25 mouse cellular contexts compared by ENCODE assay signal in genomic region chr11:54224475-54224986, GRCm38 (mm10). TPM values are rescaled to one million over a fixed set of nuclear protein-coding genes. Genes with fewer than 3 reads are reported as not detected.
DNase-seq lines count a peak whose midpoint lies in the region; ATAC-seq and TF ChIP-seq lines count a peak whose summit lies in the region.
"Had no signal": no experiment of that assay in that cellular context is flagged by ENCODE, and none has a peak within 500 bp of the region (broad histone marks: within the 10 kb centered on the region; RNA-seq: fewer than 3 reads in every experiment).

No protein-coding gene starts in this region.

- 74% methylated on average over 5 of the region's 5 CpGs for WGBS in heart, embryonic 12.5 days

- peaks cover 71 to 88% of the 10 kb centered on the region in 2 experiments for H3K4me1 ChIP-seq in CH12.LX (ENCODE audit: control insufficient read depth in 1 of 2, insufficient read depth in 2 of 2)
- H3K4me1 ChIP-seq in heart, embryonic 12.5 days (replicated peaks): peaks cover 7% of the 10 kb centered on the region; the same call in 1 of the 2 replicates
- H3K4me1 ChIP-seq: embryonic facial prominence, embryonic 12.5 days; forebrain, embryonic 15.5 days; hindbrain, embryonic 12.5 days had no signal

- ATAC-seq in heart, embryonic 12.5 days (ENCODE audit: insufficient number of reproducible peaks, low FRiP score): no peak
- ATAC-seq: CD4-positive, CD25-positive, alpha-beta regulatory T cell, adult 4 months; forebrain, embryonic 15.5 days; hindbrain, postnatal 0 days had no signal

- intact Hi-C loops in gastrocnemius, postnatal 14 days (cut with DNase I; ENCODE audit: low total_unique reads): no loop called here

- DNase-seq in gastrocnemius, postnatal 25 days: peak; percentile 21
- no peak for DNase-seq in gastrocnemius, postnatal 14 days
- DNase-seq in CH12.LX (ENCODE audit: extremely low read depth) (no peak), adipocyte (ENCODE audit: low spot score) (peak; percentile 4)
- DNase-seq in adrenal gland, postnatal 4 days (ENCODE audit: low spot score in 2 of 2): no peak
- DNase-seq: adrenal gland, postnatal 10 days; cerebellum, adult 11-12 months; cerebellum, adult 9-10 months; cerebellum, postnatal 25 days; heart, postnatal 4 days; kidney, adult 11 months had no signal

- H3K4me2 ChIP-seq in CH12.LX (ENCODE audit: insufficient read depth, low read depth, poor library complexity, severe bottlenecking): peak overlapping the region; percentile 14; the same call in 1 of the 2 replicates
- no peak overlapping the region for H3K4me2 ChIP-seq in heart, embryonic 12.5 days
- H3K4me2 ChIP-seq: embryonic facial prominence, embryonic 12.5 days; forebrain, embryonic 15.5 days; heart, embryonic 13.5 days; hindbrain, embryonic 12.5 days had no signal

- peak overlapping the region; percentile 70 for H3K27ac ChIP-seq in CH12.LX (ENCODE audit: insufficient read depth, low read depth)
- H3K27ac ChIP-seq in heart, embryonic 12.5 days (ENCODE audit: poor library complexity, severe bottlenecking): no peak overlapping the region
- H3K27ac ChIP-seq: embryonic facial prominence, embryonic 12.5 days; forebrain, embryonic 15.5 days; heart, embryonic 13.5 days; hindbrain, embryonic 12.5 days; hindbrain, postnatal 0 days had no signal

- no peak overlapping the region for H3K9ac ChIP-seq in CH12.LX (ENCODE audit: insufficient read depth, low read depth)
- no peak overlapping the region for H3K9ac ChIP-seq in heart, embryonic 12.5 days
- H3K9ac ChIP-seq: embryonic facial prominence, embryonic 12.5 days; forebrain, embryonic 15.5 days; heart, embryonic 13.5 days; hindbrain, embryonic 12.5 days had no signal

- TF ChIP-seq POLR2A in CH12.LX (IDR thresholded peaks at IDR 0.05; ENCODE audit: low read depth, low read length): no peak

- peak overlapping the region in 1 of 3 experiments; percentile 0 for H3K4me3 ChIP-seq in CH12.LX (replicated peaks in 1 of 3; ENCODE audit: low read depth in 2 of 3, low read length in 2 of 3, poor library complexity in 1 of 3)
- no peak overlapping the region for H3K4me3 ChIP-seq in heart, embryonic 12.5 days
- H3K4me3 ChIP-seq: embryonic facial prominence, embryonic 12.5 days; forebrain, embryonic 15.5 days; heart, embryonic 13.5 days; hindbrain, embryonic 12.5 days had no signal

- dilution Hi-C loops in CH12.LX (cut with MboI; ENCODE audit: extremely low pct_ligation_motif_present, extremely low pct_unique_long_range_greater_than_20kb, low sequenced_read_pairs): no loop called here

- TF ChIP-seq CTCF in CH12.LX (conservative IDR thresholded peaks at IDR 0.05 in 1 of 2, IDR thresholded peaks at IDR 0.05 in 1 of 2; ENCODE audit: low read depth in 2 of 2, low read length in 2 of 2): no peak

- in situ Hi-C loops in CH12.LX (cut with MboI; ENCODE audit: low pct_ligation_motif_present, low pct_unique_long_range_greater_than_20kb, low sequenced_read_pairs): no loop called here

- H3K9me3 ChIP-seq in CH12.LX (replicated peaks; ENCODE audit: low read length): no peaks in the 10 kb centered on the region
- no peaks in the 10 kb centered on the region for H3K9me3 ChIP-seq in heart, embryonic 12.5 days (replicated peaks)
- H3K9me3 ChIP-seq: embryonic facial prominence, embryonic 12.5 days; forebrain, embryonic 15.5 days; heart, embryonic 13.5 days; hindbrain, embryonic 12.5 days had no signal

- no peaks in the 10 kb centered on the region for H3K36me3 ChIP-seq in CH12.LX (replicated peaks in 1 of 2; ENCODE audit: control insufficient read depth in 1 of 2, insufficient read depth in 1 of 2, low read length in 1 of 2)
- no peaks in the 10 kb centered on the region for H3K36me3 ChIP-seq in heart, embryonic 12.5 days
- H3K36me3 ChIP-seq: embryonic facial prominence, embryonic 12.5 days; forebrain, embryonic 15.5 days; heart, embryonic 13.5 days; hindbrain, embryonic 12.5 days had no signal

- TF ChIP-seq EP300 in CH12.LX (IDR thresholded peaks at IDR 0.05; ENCODE audit: low read length): no peak

- no peak for TF ChIP-seq RAD21 in CH12.LX (IDR thresholded peaks at IDR 0.05; ENCODE audit: low read depth, low read length)

- H3K27me3 ChIP-seq in CH12.LX (replicated peaks): peaks cover 2% of the 10 kb centered on the region
- H3K27me3 ChIP-seq in heart, embryonic 12.5 days (replicated peaks): no peaks in the 10 kb centered on the region
- H3K27me3 ChIP-seq: embryonic facial prominence, embryonic 12.5 days; forebrain, embryonic 15.5 days; heart, embryonic 13.5 days; hindbrain, embryonic 12.5 days had no signal

- no peaks in the 10 kb centered on the region for H3K79me2 ChIP-seq in CH12.LX (replicated peaks; ENCODE audit: control insufficient read depth, extremely low read depth, insufficient read depth, poor library complexity, severe bottlenecking)

TF ChIP-seq in CH12.LX, 34 proteins besides CTCF, POLR2A, EP300 and RAD21:
- TF ChIP-seq ZKSCAN1 (IDR thresholded peaks at IDR 0.05; ENCODE audit: borderline replicate concordance, low read depth, low read length) (no peak), IRF4 (IDR thresholded peaks at IDR 0.05; ENCODE audit: low read depth, low read length) (peak; percentile 23; the same call in 1 of the 2 replicates)

RNA-seq across cellular contexts. Expression of gene Csf2, which starts 24.9 kb away (rescaled TPM):
- not detected for total RNA-seq in gastrocnemius, postnatal 25 days (2021)
- not detected for total RNA-seq in gastrocnemius, postnatal 14 days (2021)
- total RNA-seq in CH12.LX (2012; rRNA removed): 1.9 and 2.6 TPM in 2 replicates
- total RNA-seq in CH12.LX (2014; rRNA removed): 1.4 and 2.4 TPM in 2 replicates
- 0.79 and 0.83 TPM in 2 replicates for polyA plus RNA-seq in CH12.LX (2012; ENCODE audit: insufficient read length, low read depth)
- not detected in 2 replicates for polyA plus RNA-seq in heart, embryonic 12.5 days (2016; fragmentation: Nextera tagmentation; extraction: Ambion mirVana)
- total RNA-seq in adrenal gland, postnatal 4 days (2021): not detected
- total RNA-seq: adrenal gland, postnatal 10 days; heart, postnatal 4 days; hindbrain, postnatal 0 days; MEL had no signal
- polyA plus RNA-seq: cortical plate, adult 2 months; embryonic facial prominence, embryonic 12.5 days; forebrain, embryonic 11.5 days; forebrain, embryonic 15.5 days; gonadal fat pad, adult 2 months; heart, embryonic 13.5 days; heart, postnatal 0 days; hindbrain, embryonic 12.5 days; hindbrain, postnatal 0 days had no signal

RNA-seq across cellular contexts. Expression of gene Il3, which starts 42.5 kb away (rescaled TPM):
- total RNA-seq in gastrocnemius, postnatal 25 days (2021): not detected
- total RNA-seq in gastrocnemius, postnatal 14 days (2021): not detected
- 2.7 and 4.8 TPM in 2 replicates for total RNA-seq in CH12.LX (2012; rRNA removed)
- 1.5 and 1.9 TPM in 2 replicates for total RNA-seq in CH12.LX (2014; rRNA removed)
- 1.3 and 3.5 TPM in 2 replicates for polyA plus RNA-seq in CH12.LX (2012; ENCODE audit: insufficient read length, low read depth)
- not detected in 2 replicates for polyA plus RNA-seq in heart, embryonic 12.5 days (2016; fragmentation: Nextera tagmentation; extraction: Ambion mirVana)
- total RNA-seq in adrenal gland, postnatal 4 days (2021): not detected
- total RNA-seq: adrenal gland, postnatal 10 days; heart, adult 8-10 months; heart, postnatal 4 days; hindbrain, postnatal 0 days; MEL had no signal
- polyA plus RNA-seq: CD4-positive, CD25-positive, alpha-beta regulatory T cell, adult 4 months; cortical plate, adult 2 months; embryonic facial prominence, embryonic 12.5 days; forebrain, embryonic 11.5 days; forebrain, embryonic 15.5 days; gonadal fat pad, adult 2 months; heart, embryonic 13.5 days; heart, postnatal 0 days; hindbrain, embryonic 12.5 days; hindbrain, postnatal 0 days; intestine, embryonic 14.5 days had no signal

Comparison
In these comparisons a context has a peak if more than half of its experiments do, and no peak if none do; other contexts are left out.
1. DNase-seq: peak in gastrocnemius, postnatal 25 days (single experiment) and adipocyte (single experiment); none in gastrocnemius, postnatal 14 days (single experiment), CH12.LX (single experiment) and adrenal gland, postnatal 4 days (0 of 2).